Mouse (Mus musculus): ENCODE measurements around the gene Bloc1s5.

DNA sequence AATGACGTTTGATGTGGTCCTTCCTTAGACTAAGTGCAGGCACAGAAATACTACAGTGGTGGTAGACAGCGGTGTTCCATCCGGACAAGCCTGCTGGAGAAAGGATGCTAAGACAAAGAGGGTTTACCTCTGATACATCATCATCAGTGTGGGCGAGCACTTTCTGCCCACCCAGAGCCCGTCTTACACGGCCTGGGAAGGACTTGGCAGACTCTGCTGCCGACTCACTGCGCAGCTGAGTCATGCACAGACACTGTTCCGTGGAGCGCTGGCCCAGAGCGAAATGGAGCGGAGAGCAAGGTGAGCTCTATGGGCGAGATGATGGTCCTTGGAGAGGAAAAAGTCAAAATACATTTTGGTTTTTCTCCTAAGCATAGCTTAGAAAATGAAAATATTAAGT lies 31.9 kb downstream of the Bloc1s5 start:
- no peak for TF ChIP-seq POLR2A (IDR thresholded peaks at IDR 0.05; ENCODE audit: borderline replicate concordance, insufficient read depth, low read length)
- TF ChIP-seq CTCF (IDR thresholded peaks at IDR 0.05; ENCODE audit: borderline replicate concordance, insufficient read depth, low read depth, low read length): no peak
